Mouse (Mus musculus): ENCODE measurements around the gene Psmd1.

GRCm38 (mm10) chr1:86053198-86053921, 10.8 kb upstream of the Psmd1 start:
- TF ChIP-seq CTCF (IDR thresholded peaks at IDR 0.05; ENCODE audit: low read depth) (no peak), EP300 (IDR thresholded peaks at IDR 0.05; ENCODE audit: low read depth) (no peak)
